Mouse (Mus musculus) myocyte (in vitro differentiated cells): Measurements from ENCODE around the gene B4galt7. TPM values are rescaled to one million over a fixed set of nuclear protein-coding genes. Genes with fewer than 3 reads are reported as not detected.
"Not testable (repeated sequence)": the region's sequence is repeated elsewhere in the genome, so short reads cannot be mapped to it uniquely, and the experiment has no call there.

ENCODE experiments used
- H3K27me3 ChIP-seq: one replicate; pipeline ENCODE4 v1.6.1; 2011; ENCODE audit not compliant: control insufficient read depth, insufficient read depth, insufficient read length
- H3K36me3 ChIP-seq: one replicate; pipeline ENCODE4 v1.6.1; 2011; ENCODE audit not compliant: control insufficient read depth, insufficient read depth
- H3K4me2 ChIP-seq: one replicate; pipeline ENCODE4 v1.6.1; 2011; ENCODE audit warnings: low read depth, control low read depth
- H3K4me3 ChIP-seq: one replicate; pipeline ENCODE4 v1.5.1; 2011; ENCODE audit warnings: mild to moderate bottlenecking, control low read depth, moderate library complexity
- H3K79me2 ChIP-seq: one replicate; pipeline ENCODE4 v1.6.1; 2011; ENCODE audit not compliant: control insufficient read depth, insufficient read depth
- H3ac ChIP-seq: one replicate; pipeline ENCODE4 v1.6.1; 2011; ENCODE audit not compliant: control insufficient read depth, insufficient read length
- CEBPB ChIP-seq: IDR thresholded peaks from 2 replicates; pipeline ENCODE4 v1.6.1; 2011; ENCODE audit warnings: mild to moderate bottlenecking, moderate library complexity; ENCODE audit not compliant: poor library complexity, insufficient read depth, severe bottlenecking
- E2F4 ChIP-seq: IDR thresholded peaks from one replicate; pipeline ENCODE4 v1.6.1; 2011; ENCODE audit warnings: mild to moderate bottlenecking, control low read depth, moderate library complexity; ENCODE audit not compliant: insufficient read depth
- MAX ChIP-seq: IDR thresholded peaks from one replicate; pipeline ENCODE4 v1.6.1; 2011; ENCODE audit warnings: low read depth, mild to moderate bottlenecking, control low read depth
- MYOD1 ChIP-seq, 3 experiments: IDR thresholded peaks; one replicate each; pipeline ENCODE4 v1.6.1; 2011; ENCODE audit warnings: control low read depth in 2 of 3, low read depth in 2 of 3, mild to moderate bottlenecking in 2 of 3, moderate library complexity in 1 of 3; ENCODE audit not compliant: insufficient read length in 2 of 3, control insufficient read depth in 1 of 3
- MYOG ChIP-seq, 3 experiments: IDR thresholded peaks; one replicate each; pipeline ENCODE4 v1.6.1; 2011; ENCODE audit warnings: control low read depth in 2 of 3, low read depth in 2 of 3, mild to moderate bottlenecking in 2 of 3; ENCODE audit not compliant: insufficient read length in 2 of 3, control insufficient read depth in 1 of 3, insufficient read depth in 1 of 3
- POLR2A ChIP-seq: IDR thresholded peaks from one replicate; pipeline ENCODE4 v1.6.1; 2011; ENCODE audit warnings: low read depth, mild to moderate bottlenecking, control low read depth, moderate library complexity; ENCODE audit not compliant: insufficient read length
- POLR2AphosphoS2 ChIP-seq: IDR thresholded peaks from one replicate; pipeline ENCODE4 v1.6.1; 2011; ENCODE audit warnings: low read depth, control low read depth; ENCODE audit not compliant: insufficient read length
- REST ChIP-seq: IDR thresholded peaks from one replicate; pipeline ENCODE4 v1.6.1; 2011; ENCODE audit warnings: mild to moderate bottlenecking, control low read depth, moderate library complexity; ENCODE audit not compliant: insufficient read depth, insufficient read length
- SRF ChIP-seq: IDR thresholded peaks from one replicate; pipeline ENCODE4 v1.6.1; 2011; ENCODE audit warnings: low read depth; ENCODE audit not compliant: control insufficient read depth, insufficient read length
- TCF12 ChIP-seq: IDR thresholded peaks from one replicate; pipeline ENCODE4 v1.6.1; 2011; ENCODE audit warnings: mild to moderate bottlenecking, control low read depth; ENCODE audit not compliant: poor library complexity, insufficient read depth, severe bottlenecking
- TCF3 ChIP-seq: IDR thresholded peaks from one replicate; pipeline ENCODE4 v1.6.1; 2011; ENCODE audit warnings: low read depth, control low read depth; ENCODE audit not compliant: insufficient read length
- USF1 ChIP-seq: IDR thresholded peaks from one replicate; pipeline ENCODE4 v1.6.1; 2011; ENCODE audit warnings: low read depth, mild to moderate bottlenecking, control low read depth, moderate library complexity
- polyA plus RNA-seq: library from polyadenylated mRNA; unstranded; fragments of >200 nt; fragmentation: generic; extraction: Trizol; gene quantifications from one replicate; pipeline ENCODE4 v1.2.1, GENCODE M21; 2012; ENCODE audit warnings: missing spikeins

Gene B4galt7
- polyA plus RNA-seq, 1 experiment, result 23.1 TPM

GRCm38 (mm10) chr13:55571027-55571751 lies 28.5 kb upstream of the B4galt7 start, which contains the start of gene Fam193b:
Gene Fam193b (minus strand): TSS chr13:55571120.
- Histone ChIP-seq H3K4me3 (peak within 1 kb of the TSS; percentile 87), H3K79me2 (peaks cover 54% of the 10 kb centered on the region), H3K36me3 (no peaks in the 10 kb centered on the region), H3ac (peak within 1 kb of the TSS; percentile 69), H3K4me2 (peak within 1 kb of the TSS; percentile 99), H3K27me3 (no peaks in the 10 kb centered on the region)
- TF ChIP-seq SRF (no peak), POLR2AphosphoS2 (no peak), USF1 (no peak), POLR2A (peak; percentile 52)

GRCm38 (mm10) chr13:55571977-55572376 lies 27.7 kb upstream of the B4galt7 start:
- H3K36me3 ChIP-seq, result no peaks in the 10 kb centered on the region
- peaks cover 46% of the 10 kb centered on the region for H3K79me2 ChIP-seq
- H3K27me3 ChIP-seq, result no peaks in the 10 kb centered on the region
- no peak for TF ChIP-seq REST
- no peak for TF ChIP-seq E2F4
- no peak for TF ChIP-seq MYOG (IDR thresholded peaks at IDR 0.05; ENCODE audit: control insufficient read depth in 1 of 3, insufficient read depth in 1 of 3, insufficient read length in 2 of 3, low read depth in 2 of 3)
- no peak for TF ChIP-seq MYOD1 (IDR thresholded peaks at IDR 0.05; ENCODE audit: control insufficient read depth in 1 of 3, insufficient read length in 2 of 3, low read depth in 2 of 3)
- TF ChIP-seq CEBPB, result no peak
- no peak for TF ChIP-seq POLR2A
- no peak for TF ChIP-seq TCF12
- TF ChIP-seq POLR2AphosphoS2, result no peak
- TF ChIP-seq USF1, result no peak
- TF ChIP-seq TCF3, result no peak
- TF ChIP-seq SRF, result no peak
- no peak for TF ChIP-seq MAX
- H3ac ChIP-seq, result no peak overlapping the region
- H3K4me3 ChIP-seq, result peak overlapping the region; percentile 87
- peak overlapping the region; percentile 94 for H3K4me2 ChIP-seq

- H3K27me3 ChIP-seq, result no peaks in the 10 kb centered on the region
- H3K4me2 ChIP-seq, result no peak within 1 kb of the TSS
- no peak within 1 kb of the TSS for H3K4me3 ChIP-seq
- TF ChIP-seq CEBPB (no peak), SRF (no peak), E2F4 (no peak), USF1 (no peak), MYOG (IDR thresholded peaks at IDR 0.05; ENCODE audit: control insufficient read depth in 1 of 3, insufficient read depth in 1 of 3, insufficient read length in 2 of 3, low read depth in 2 of 3) (no peak), POLR2AphosphoS2 (no peak)
- H3K79me2 ChIP-seq, result peaks cover 33% of the 10 kb centered on the region
- H3K36me3 ChIP-seq, result no peaks in the 10 kb centered on the region
- H3ac ChIP-seq, result no peak within 1 kb of the TSS
Measured at GRCm38 (mm10) chr13:55573432-55573831, 26.3 kb upstream of the B4galt7 start, which contains the start of gene Tmed9. Gene Tmed9 (plus strand): TSS chr13:55573732.

- no peak overlapping the region for H3K4me2 ChIP-seq
- H3K79me2 ChIP-seq, result peaks cover 24% of the 10 kb centered on the region
- no peaks in the 10 kb centered on the region for H3K27me3 ChIP-seq
- TF ChIP-seq MYOD1 (IDR thresholded peaks at IDR 0.05; ENCODE audit: control insufficient read depth in 1 of 3, insufficient read length in 2 of 3, low read depth in 2 of 3), result no peak
- no peak for TF ChIP-seq TCF3
- TF ChIP-seq TCF12, result no peak
- no peak for TF ChIP-seq CEBPB
- TF ChIP-seq POLR2AphosphoS2, result no peak
- TF ChIP-seq MYOG (IDR thresholded peaks at IDR 0.05; ENCODE audit: control insufficient read depth in 1 of 3, insufficient read depth in 1 of 3, insufficient read length in 2 of 3, low read depth in 2 of 3), result no peak
- TF ChIP-seq SRF, result no peak
- TF ChIP-seq USF1, result no peak
- no peak overlapping the region for H3K4me3 ChIP-seq
- no peak overlapping the region for H3ac ChIP-seq
- H3K36me3 ChIP-seq, result no peaks in the 10 kb centered on the region
Measured at GRCm38 (mm10) chr13:55574321-55574720, 25.4 kb upstream of the B4galt7 start.

GRCm38 (mm10) chr13:55575932-55576331 lies 23.8 kb upstream of the B4galt7 start:
- Histone ChIP-seq H3K36me3 (no peaks in the 10 kb centered on the region), H3K4me2 (no peak overlapping the region), H3K27me3 (no peaks in the 10 kb centered on the region), H3ac (no peak overlapping the region), H3K79me2 (peaks cover 11% of the 10 kb centered on the region), H3K4me3 (no peak overlapping the region)
- TF ChIP-seq SRF, result no peak
- TF ChIP-seq USF1, result no peak
- no peak for TF ChIP-seq MYOG (IDR thresholded peaks at IDR 0.05; ENCODE audit: control insufficient read depth in 1 of 3, insufficient read depth in 1 of 3, insufficient read length in 2 of 3, low read depth in 2 of 3)
- peak; percentile 88 for TF ChIP-seq REST
- no peak for TF ChIP-seq CEBPB
- TF ChIP-seq TCF12, result no peak
- TF ChIP-seq MYOD1 (IDR thresholded peaks at IDR 0.05; ENCODE audit: control insufficient read depth in 1 of 3, insufficient read length in 2 of 3, low read depth in 2 of 3), result no peak
- TF ChIP-seq TCF3, result no peak
- no peak for TF ChIP-seq E2F4

- not testable (repeated sequence) for H3K4me3 ChIP-seq, H3K4me2 ChIP-seq, H3K27me3 ChIP-seq, H3K36me3 ChIP-seq, H3ac ChIP-seq, H3K79me2 ChIP-seq
Measured at GRCm38 (mm10) chr13:55576872-55577271, 22.8 kb upstream of the B4galt7 start.
